Mouse (Mus musculus) layer of hippocampus, postnatal 25 days (tissue): ENCODE results near the gene Shank3. TPM values are rescaled to one million over a fixed set of nuclear protein-coding genes. Genes with fewer than 3 reads are reported as not detected.

ENCODE experiments used
- DNase-seq, 2 experiments: peaks; one replicate each; pipeline ENCODE4 v3.0.0; 2022; ENCODE audit warnings: mixed read lengths in 2 of 2, low spot score in 1 of 2; ENCODE audit errors: extremely low spot score in 1 of 2
- total RNA-seq, 2 experiments: library from RNA; stranded (reverse); gene quantifications; 2 replicates each; pipeline ENCODE4 v1.2.3; 2021

The Shank3 gene
- total RNA-seq, 2 experiments from 2014 or later = 235 to 265 TPM

DNA sequence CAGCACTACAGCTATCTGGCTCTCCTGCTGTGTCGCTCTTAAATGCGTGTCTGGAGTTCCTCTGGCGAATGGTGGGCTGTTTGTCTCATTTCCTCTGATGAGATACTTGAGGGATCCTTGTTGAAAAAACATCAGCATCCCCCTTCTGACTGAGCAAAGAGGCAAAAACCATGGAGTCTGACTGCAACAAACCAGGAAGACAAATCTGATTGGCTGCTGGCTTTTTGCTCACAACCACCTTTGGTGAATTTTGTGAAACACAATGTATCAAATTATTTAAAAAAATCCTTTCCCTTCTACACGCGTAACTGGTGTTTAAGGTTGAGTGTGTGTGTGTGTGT is 23.0 kb upstream of the Shank3 start:
- no peak for DNase-seq

DNA sequence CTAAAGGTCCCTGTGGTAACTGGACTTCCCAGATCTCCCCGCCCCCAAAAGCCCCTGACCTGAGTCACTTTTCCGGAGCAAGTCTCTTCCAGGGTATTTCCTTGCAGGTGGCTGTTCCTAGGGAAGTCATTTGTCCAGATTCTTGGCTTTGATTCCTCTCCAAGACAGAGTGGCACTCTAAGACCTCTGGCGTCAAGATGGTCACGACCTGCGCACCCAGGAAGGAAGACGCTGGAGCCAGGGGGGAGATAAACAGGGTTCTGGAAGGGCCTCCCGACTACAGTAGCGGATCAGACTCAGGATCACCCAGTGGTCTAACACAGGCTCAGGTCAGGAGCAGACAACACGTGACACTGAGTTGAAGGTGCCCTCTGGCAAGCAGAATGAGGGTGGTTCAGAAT is 22.3 kb upstream of the Shank3 start, which contains the start of gene Arsa:
Gene Arsa (minus strand): TSS at position 335 of the 401 bp plus-strand sequence.
- no peak for DNase-seq

DNA sequence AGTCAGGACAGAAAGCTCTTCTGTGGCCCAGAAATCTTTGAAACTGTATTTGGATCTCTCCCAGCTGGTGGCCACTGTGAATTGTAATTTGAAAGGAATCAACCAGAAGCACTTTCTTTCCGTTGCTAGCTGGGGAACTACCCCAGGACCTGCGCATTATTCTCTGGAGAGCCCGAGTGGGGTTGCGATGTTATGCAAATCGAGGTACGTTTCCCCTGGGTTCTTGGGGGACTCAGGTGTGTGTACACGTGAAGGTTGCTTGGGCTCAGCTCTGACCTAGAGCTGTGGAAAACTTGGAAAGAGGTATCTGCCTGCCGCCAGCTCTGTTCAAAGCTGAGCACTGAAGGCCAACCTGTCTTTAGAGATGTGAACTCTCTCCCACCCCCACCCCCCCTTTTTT is 21.6 kb upstream of the Shank3 start:
- no peak for DNase-seq

DNA sequence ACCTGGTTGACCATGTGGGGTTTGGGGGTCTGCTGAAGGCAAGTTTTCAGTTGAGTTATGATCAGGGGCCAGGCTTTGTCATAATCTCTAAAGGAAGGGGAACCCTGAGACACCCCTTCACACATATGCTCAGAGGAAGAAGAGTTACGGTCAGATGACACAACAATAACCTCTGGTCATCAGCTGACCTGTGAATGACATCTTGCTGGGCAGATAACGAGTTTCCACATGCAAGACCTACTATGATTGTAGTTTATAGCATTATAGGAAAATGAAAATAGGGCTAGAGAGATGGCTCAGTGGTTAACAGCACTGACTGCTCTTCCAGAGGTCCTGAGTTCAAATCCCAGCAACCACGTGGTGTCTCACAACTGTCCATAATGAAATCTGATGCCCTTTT is 20.8 kb upstream of the Shank3 start:
- no peak for DNase-seq

DNA sequence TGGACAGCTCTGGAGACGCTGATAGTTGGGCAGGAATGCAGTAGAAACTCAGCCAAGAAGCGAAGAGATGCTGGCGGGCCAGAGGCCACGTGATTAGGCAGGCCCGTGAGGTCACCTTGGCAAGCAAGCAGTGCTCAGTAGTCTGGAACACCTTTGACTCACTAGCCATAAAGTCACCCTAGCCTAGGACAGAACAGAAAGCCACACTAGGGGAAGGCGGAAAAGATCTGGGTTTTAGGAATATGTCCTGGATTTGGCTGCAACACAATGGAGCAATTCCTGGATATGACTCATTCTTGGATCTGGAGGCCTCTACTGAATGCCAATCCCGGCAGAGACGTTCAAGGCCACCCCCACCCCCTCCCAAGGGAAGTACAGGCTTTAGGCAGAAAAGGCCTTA is 18.8 kb upstream of the Shank3 start:
- DNase-seq = no peak

DNA sequence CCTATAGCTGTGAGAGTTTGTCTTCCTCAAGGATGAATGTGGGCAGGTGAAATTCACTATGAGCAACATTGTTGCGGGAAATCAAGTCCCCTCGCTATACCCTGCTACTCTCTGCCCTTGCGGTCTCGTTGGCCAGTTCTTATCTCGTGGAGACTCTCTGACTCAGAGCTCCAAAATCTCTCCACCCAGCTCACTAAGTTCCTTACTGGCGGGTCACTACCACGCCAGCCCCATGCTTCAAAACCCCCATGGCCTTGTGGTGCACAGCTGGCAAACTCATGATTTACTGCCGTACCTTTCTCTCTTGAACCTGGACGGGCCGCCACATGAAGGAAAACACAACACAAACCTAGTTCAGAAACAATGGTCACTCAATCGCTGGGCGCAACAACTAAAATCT is 11.2 kb upstream of the Shank3 start:
- no peak for DNase-seq

DNA sequence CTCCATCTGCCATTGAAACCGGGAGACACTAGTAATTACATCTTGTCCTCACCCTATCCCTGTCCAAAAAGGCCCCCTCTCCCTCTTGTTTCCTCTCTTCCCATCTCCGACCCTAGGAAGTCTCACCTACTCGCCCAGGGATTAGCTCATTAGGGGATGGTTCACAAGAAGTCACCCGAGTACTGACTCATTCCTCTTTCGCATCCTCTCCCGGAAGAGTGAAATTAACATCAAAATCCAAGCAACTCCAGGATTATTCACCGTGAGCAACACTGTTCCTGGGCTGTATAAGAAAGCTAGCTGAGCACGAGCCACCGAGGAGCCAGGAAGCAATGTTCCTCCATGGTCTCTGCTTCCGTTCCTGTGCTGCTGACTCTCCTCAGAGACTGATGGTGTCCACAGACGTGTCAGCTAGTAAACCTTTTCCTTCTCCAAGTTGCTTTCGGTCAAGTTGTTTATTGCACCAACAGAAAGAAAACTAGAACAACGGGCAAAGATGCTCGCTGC is 10.8 kb upstream of the Shank3 start:
- DNase-seq = no peak

DNA sequence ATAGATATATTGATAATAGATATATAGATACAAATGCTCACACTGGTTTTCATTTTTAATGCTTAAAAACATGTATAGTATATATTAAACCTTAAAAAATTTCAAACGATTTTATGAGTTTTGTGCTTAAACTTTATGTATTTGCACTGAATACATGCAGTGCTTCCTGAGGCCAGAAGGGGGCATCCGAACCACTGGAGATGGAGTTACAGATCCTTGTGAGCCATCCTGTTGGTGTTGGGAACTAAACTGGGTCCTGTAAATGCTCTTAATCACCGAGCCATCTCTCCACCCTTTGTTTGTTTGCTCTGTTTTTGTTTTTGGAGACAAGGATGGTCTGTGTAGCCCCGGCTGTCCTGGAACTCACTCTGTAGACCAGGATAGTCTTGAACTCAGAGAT is 4.5 kb upstream of the Shank3 start:
- no peak for DNase-seq

DNA sequence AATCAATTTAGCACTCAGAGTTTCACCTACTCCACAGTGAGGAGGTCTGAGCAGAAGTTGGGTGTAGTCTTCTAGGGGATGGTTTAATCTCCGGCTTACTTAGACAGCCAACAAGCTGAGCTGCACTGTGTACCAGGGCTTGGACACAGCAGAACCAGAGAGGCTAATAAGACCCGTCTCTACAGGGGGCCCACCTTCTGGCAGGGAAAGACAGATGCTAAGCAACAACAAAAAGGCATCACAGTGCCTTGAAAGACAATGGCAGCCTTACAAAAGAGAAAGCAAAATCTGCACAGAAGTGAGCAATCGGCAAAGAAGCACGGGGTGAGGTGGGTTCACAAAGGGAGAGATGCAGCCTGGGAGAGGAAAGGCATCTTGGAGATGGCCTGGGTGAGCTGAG is 3.3 kb upstream of the Shank3 start:
- no peak for DNase-seq

DNA sequence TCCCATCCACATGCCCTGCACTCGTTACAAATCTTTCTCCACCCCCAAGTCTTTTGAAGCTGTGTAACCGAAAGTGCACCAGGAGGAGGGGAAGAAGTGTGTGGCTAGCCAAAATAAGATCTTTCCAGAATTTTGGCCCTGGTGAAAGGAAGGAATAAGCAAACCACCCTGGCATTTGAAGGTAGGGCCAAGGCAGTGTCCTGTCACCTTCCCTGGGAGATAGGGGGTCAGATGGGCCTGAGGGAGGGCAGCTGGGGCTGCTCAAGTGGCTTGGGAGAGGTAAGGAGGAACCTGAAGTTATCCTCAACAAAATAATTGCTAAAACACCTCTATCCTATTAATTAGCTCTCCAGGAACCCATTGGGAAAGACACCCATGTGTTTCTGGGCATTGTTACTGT is 2.6 kb upstream of the Shank3 start:
- DNase-seq = no peak

DNA sequence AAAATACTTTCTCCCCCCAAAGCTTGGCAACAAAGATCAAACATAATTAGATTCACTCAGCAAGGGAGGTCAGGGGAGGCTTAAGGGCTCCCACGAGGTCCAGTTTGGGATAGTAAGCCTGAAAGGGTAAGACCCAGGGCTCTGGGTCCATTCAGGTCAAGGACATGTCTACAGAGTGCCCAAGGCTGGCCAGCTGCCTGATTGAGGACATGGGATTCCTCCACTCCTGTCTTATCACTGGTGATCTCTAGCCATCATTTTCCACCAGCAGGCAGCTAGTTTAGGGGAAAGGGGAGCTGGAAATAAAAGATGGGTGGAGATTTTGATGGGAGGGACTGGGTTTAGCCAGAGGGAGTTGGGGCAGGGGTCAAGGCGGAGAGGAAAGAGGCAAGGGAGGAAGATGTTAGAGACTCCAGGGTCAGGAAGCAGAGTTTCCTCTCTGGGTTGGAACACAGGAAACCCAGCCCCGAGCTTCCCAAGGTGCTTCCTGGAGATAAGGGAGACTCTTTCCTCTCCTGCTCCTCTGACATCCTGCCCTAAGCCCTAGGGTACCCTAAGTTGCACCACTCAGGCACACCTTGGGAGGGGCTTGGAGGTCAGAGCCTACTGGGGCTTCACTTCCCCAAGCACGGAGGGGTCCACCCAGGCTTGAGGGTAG is 1.9 kb upstream of the Shank3 start:
- no peak for DNase-seq

DNA sequence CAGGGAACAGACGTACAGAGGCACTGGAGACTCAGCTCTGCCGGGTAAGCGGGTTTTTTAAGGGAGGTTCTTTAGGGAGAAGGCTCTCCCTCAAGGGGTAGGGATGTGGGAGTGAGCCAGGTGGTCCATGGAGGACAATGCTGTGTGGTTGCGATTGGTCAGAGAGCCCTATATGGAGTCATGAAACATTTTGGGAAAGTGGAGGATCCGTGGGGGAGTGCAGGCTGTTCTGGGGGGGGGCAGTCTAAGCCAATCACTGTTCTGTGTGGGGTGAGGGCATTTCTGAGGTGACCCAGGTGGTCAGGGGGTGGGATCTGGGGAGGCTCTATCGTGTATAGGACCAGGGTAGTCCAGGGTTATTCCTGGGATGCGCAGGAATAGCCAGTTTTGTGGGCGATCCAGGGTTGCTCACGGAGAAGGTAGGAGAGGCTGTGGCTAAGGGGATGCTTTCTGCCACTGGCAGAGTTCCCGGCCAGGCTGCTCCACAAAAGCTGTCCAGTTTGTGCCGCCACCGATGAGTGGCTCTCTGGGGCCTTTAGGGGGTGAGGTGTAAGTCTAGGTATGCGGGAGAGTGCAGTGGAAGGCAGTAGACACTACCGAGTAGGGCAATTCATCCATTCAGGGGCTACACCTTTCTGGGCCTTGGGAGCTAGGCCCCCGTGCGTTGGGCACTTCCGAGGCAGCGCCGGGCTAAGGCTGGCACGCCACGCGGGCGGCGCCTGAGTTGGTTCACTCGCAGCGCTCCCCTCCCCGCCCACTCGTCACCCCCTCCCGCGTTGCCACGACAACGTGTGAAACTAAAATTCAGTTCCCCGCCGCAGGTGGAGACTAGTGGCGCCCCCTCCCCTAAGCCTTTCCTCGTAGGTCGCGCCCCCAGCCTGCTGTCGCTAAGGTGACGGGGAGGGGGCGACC is 1.1 kb upstream of the Shank3 start:
- peak in 1 of 2 experiments; percentile 67 for DNase-seq

DNA sequence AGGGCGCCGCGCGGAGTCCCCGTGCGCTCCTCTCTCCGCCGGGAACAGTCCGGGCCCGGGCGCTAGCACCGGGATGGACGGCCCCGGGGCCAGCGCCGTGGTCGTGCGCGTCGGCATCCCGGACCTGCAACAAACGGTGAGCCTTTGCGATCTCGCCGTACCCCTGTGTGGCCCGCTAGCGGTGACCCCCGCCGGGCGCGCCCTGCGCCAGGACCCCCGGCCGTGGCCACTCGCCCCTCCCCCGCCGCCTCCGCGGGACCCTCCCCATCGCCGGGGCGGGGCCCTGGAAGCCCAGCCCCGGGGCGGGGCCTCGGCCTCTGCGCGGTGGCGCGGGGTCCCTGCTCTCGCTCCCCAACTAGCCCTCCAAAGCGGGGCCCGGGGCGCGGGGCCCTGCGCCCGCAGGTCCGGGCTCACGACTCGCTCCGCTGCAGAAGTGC is 379 bp downstream of the Shank3 start:
- DNase-seq = peak; percentile 58 to 71

DNA sequence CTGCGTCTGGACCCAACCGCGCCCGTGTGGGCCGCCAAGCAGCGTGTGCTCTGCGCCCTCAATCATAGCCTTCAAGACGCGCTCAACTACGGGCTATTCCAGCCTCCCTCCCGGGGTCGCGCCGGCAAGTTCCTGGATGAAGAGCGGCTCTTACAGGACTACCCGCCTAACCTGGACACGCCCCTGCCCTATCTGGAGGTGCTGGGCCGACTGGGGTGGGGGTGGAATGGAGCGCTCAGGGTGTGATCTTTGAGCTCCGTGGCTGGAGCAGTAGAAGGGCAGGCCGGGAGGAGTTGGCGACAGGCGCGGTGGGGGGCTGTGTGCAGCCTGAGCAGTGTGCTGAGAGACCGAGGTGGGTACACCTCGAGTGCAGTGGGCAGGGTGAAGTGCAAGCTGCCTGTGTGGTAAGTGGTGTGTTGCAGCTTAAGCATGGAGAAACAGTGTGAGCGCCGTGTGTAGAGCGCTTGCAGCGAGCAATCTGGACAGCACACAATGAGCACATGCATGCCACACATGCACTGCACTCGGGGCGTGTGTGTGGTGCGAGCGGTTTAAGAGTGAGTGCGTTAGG is 883 bp downstream of the Shank3 start:
- no peak for DNase-seq

DNA sequence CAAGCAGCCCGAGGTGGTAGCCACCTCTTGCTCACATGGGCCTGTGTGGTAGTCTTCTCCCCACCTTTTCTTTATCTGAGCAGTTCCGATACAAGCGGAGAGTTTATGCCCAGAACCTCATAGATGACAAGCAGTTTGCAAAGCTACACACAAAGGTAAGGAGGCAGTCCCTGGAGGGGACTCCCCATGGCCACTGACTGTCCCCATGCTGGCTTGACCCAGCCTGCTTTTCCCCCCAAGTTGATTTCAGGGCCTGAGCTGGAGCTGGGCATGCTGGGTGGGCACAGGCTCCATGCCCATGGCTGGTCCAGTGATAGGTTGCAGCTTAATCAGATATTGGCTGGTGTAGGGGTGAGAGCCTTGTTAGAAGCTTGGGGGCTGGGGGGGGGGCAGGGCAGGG is 1.9 kb downstream of the Shank3 start:
- DNase-seq = no peak

DNA sequence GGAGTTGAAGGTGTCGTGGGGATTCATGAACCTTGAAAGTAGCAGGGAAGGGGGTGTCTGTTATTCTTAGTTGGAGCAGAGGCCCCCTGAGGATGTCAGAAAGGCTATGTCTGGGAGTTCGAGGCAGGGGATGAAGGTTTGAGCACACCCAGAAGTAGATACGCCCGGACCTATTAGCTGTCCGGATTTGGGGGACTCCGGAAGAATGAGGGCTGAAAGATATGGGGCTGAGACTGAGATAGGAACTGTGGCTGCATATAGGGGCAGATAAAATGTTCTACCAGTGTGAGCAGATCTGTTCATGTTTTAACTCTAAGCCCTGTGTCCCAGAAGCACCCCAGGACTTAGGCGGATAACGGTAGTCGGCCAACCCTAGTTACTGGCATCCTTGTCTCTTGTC is 5.4 kb downstream of the Shank3 start:
- DNase-seq = no peak

DNA sequence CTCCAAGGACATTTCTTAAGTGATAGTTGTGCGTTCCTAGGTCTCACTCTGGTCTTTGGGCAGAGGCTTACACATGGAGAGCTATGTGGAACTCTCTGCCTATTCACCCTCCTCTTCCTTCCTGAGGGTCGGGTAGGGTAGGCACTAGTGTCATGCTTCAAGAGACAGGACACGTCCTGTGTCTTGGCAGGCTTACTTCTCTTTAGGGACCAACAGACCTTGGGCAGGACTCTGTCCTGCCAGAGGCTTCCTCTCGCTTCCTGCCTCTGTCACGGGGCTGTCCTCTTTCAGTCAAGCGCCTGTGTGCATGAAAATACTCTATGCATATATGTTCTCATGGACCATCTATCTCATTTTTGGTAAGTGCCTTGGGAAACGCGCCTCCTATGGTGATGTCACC is 8.3 kb downstream of the Shank3 start:
- no peak for DNase-seq

DNA sequence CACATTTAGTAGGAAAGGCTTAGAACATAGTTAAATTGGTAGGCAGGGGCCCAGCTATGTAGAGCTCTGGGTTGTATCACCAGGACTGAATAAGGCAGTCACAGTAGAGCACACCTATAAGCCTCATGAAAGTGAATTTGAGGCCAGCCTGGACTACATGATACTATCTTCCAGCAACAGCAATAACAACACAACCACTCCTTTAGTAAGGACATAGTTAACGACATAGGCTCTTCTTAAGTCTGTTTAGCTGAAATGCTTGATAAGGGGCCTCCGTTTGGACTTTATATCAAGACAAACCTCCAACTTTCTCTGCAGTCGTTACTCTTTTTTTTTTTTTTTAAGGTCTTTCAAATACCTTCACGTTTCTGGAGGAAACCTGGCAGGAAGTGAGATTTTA is 13.3 kb downstream of the Shank3 start:
- DNase-seq = no peak

DNA sequence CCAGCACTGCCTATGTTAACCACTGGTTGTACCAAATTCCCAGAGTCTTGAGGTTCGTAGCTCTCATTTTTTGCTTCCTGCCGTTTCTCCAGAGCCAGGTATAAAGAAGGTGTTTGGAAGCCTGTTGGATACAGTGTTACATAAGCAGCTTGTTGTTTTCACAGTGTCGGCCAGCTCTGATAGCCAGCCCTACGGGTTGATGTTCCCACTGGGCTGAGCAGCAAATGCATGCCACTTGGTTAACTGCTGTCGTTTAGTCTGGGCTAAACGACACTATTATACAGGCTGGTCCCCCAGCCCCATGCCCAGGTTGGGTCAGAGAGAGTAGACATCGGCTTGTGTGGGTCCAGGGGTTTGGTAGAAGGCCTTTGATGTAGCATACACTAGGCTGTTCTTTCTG is 22.5 kb downstream of the Shank3 start:
- no peak for DNase-seq

DNA sequence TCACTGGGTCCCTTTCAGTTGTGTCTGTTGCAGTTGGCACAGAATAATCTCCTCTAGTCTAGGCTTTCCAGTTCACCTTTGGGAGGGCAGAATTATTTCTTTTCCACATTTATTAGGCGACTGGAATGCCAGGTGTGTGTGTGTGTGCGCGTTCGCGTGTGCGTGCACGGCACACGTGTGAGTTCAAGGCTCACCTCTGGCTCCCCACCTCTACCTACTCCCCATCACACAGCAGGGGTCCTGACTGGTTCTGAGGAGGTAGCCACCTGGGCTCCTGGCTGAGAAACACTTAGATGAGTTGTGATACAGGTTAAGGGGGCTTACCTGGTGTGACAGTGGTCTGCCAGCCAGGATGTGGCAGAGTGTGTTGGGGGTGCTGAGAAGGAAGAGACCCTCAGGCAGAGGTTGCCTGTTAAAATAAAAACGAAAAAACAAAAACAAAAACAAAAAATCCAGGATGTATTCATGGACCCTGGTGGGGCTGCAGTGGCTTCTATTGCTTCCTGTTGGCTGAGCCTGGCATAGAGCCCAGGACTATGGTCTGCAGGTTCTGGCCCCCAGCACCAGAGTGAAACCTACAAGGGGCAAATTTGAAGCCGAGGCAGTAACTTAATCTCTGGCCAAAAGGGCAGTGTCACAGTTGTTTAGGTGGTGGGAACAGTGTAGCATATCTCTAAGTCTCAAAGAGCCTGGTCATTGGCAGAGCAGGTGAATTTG is 23.3 kb downstream of the Shank3 start:
- DNase-seq = no peak
